Mouse (Mus musculus): ENCODE data around the gene Col9a3. TPM values are rescaled to one million over a fixed set of nuclear protein-coding genes. Genes with fewer than 3 reads are reported as not detected.

The Col9a3 gene
- polyA plus RNA-seq, 1 experiment from 2014 or later, result 9.0 TPM

Other genes starting within 250 kb of the Col9a3 start
- gene Slco4a1, start 141.5 kb upstream of the Col9a3 start, polyA plus RNA-seq (2015; fragmentation: Nextera tagmentation; extraction: Ambion mirVana), result 4.0 and 6.9 TPM in 2 replicates
- 0.34 and 0.59 TPM in 2 replicates for gene Ntsr1, start 97.8 kb upstream of the Col9a3 start, polyA plus RNA-seq (2015; fragmentation: Nextera tagmentation; extraction: Ambion mirVana)
- 22.7 and 22.8 TPM in 2 replicates for gene Mrgbp, start 16.5 kb upstream of the Col9a3 start, polyA plus RNA-seq (2015; fragmentation: Nextera tagmentation; extraction: Ambion mirVana)
- gene Ogfr, start 8.5 kb upstream of the Col9a3 start, polyA plus RNA-seq (2015; fragmentation: Nextera tagmentation; extraction: Ambion mirVana), result 35.0 and 39.5 TPM in 2 replicates
- 0.12 TPM in 1 of 2 replicates, not detected in the other for gene Tcfl5, start 44.9 kb downstream of the Col9a3 start, polyA plus RNA-seq (2015; fragmentation: Nextera tagmentation; extraction: Ambion mirVana)
- 23.9 and 26.7 TPM in 2 replicates for gene Dido1, start 112.2 kb downstream of the Col9a3 start, polyA plus RNA-seq (2015; fragmentation: Nextera tagmentation; extraction: Ambion mirVana)
- gene Gid8, start 112.3 kb downstream of the Col9a3 start, polyA plus RNA-seq (2015; fragmentation: Nextera tagmentation; extraction: Ambion mirVana), result 60.7 and 65.8 TPM in 2 replicates
- gene Slc17a9, start 127.5 kb downstream of the Col9a3 start, polyA plus RNA-seq (2015; fragmentation: Nextera tagmentation; extraction: Ambion mirVana), result 4.9 and 5.1 TPM in 2 replicates
- not detected in 2 replicates for gene Bhlhe23, start 179.1 kb downstream of the Col9a3 start, polyA plus RNA-seq (2015; fragmentation: Nextera tagmentation; extraction: Ambion mirVana)